Mouse (Mus musculus): ENCODE results near the gene Mbd4.

The Mbd4 gene

DNA sequence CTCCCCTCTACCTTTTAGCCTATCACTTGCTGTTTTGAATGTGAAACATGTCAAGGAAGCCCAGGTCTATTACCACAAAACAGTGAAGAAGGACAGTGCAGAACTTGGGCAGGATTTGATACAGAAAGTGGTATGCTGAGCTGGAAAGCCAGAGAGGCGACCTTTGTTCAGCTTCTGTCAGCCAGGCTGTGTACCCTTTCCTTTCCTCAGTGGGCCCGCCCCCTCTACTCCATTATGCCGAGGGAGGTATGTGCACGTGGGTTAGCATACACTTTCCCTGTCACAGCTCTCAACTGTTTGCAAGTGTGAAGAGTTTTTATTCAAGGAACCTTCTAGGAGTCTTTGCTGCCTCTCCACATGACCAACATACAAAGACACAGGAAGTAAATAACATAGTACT lies 6.1 kb upstream of the Mbd4 start:
- DNase-seq (ENCODE audit: low read depth, low spot score) = no peak

DNA sequence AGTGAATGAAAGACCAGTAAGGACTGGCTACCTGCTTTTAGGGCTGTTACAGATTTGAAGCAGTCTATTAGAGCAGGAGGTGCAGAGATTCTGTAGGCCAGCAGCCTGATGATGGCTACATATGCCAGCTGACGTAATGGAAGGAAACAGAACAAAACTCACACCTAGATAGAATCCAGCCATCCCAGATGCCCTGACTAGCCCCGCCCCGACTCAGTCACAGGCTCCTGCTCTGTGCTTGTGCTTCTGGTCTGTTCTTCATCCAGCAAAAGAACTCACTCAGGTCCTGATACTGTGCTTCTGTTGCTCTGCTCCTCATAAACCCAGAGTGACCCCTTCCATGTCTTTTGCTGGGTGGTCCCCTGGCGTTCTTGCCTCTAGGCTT lies 3.2 kb upstream of the Mbd4 start:
- DNase-seq (ENCODE audit: low read depth, low spot score) = peak; percentile 40

DNA sequence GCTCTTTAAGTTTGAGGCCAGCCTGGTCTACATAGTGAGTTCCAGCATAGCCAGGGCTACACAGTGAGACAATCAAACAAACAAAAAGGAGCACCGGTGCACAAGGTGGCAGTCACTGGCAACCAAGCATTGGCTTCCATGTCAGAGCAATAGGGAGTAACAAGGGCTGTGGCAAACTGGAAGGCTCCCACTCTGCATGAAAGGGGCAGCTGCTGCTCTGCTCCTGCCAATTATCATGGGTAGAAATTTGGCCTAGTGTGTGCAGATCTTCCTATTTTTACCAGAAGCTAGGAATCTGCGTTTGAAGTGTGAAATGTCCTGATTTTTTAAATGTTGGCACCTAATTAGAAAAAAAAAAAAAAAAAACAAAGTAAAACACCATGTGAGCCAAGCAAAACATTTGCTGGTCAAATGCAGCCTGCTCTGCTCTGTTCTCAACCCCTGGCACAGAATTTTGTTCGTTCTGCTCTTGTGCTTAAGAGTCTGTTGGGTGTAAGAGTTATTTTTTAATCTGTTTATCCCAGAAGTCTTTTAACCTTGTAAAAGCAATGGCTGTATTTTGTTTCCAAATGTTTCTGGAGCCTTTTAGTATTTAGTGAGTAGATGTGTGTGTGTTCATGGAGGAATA lies 2.7 kb upstream of the Mbd4 start:
- DNase-seq (ENCODE audit: low read depth, low spot score) = peak; percentile 37

- no peak for DNase-seq (ENCODE audit: low read depth, low spot score)
Measured at GRCm38 (mm10) chr6:115854432-115854831, 1.3 kb upstream of the Mbd4 start.

- DNase-seq (ENCODE audit: low read depth, low spot score) = no peak
Measured at GRCm38 (mm10) chr6:115853985-115854384, 814 bp upstream of the Mbd4 start.

DNA sequence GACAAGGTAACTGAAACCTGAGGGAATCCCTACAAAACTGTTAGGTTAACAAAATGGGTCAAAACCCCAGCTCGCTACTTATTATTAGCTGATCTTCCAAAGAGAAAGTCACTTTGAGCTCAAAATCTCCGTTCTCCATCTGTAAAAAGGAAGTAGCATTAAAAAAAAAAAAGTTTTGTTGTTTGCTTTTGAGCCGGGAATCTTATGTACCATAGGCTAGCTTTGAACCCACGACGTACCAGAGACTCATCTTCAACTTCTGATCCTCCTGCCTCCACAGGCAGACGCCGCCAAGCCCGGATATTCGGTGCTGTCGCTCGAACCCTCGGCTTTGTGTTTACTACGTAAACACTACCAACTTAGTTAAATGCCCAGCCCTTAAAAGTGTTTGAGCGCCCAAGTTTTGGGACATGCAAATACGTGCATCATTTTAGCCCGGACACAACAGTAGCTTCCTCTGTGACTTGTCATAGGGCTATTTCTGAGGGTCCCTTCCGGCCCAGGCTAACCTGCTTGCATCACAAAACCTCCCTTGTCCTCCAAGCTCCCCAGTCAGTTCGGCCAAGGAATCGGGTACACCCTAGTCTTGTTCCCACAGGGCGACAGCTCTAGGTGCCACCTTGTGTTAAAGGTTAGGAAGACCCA lies 603 bp downstream of the Mbd4 start:
- no peak for DNase-seq (ENCODE audit: low read depth, low spot score)

- no peak for DNase-seq (ENCODE audit: low read depth, low spot score)
Measured at GRCm38 (mm10) chr6:115848598-115849304, 4.4 kb downstream of the Mbd4 start.

GRCm38 (mm10) chr6:115846640-115847411 lies 6.3 kb downstream of the Mbd4 start:
- peak; percentile 82 for DNase-seq (ENCODE audit: low read depth, low spot score)

GRCm38 (mm10) chr6:115845006-115845405 lies 8.2 kb downstream of the Mbd4 start:
- no peak for DNase-seq (ENCODE audit: low read depth, low spot score)

DNA sequence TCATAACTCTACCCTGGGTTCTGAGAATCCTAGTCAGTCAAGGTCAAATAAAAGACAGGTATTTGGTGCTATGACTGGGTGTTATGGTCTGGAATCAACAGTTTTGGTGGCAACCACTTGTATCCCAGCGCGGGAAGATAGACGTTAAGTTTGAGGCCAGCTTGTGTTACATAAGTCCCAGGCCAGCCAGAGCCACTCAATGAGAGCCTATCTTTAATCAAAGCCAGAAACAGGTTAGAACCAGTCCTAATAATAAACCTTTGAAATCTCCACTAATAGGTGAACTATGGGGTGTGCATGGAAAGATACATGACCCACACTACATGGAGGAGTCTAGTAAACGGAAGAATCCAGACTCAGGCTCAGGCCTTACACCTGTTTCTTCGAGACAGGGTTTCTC lies 14.4 kb downstream of the Mbd4 start:
- no peak for DNase-seq (ENCODE audit: low read depth, low spot score)

- DNase-seq (ENCODE audit: low read depth, low spot score) = peak; percentile 98
Measured at GRCm38 (mm10) chr6:115838161-115838597, 15.0 kb downstream of the Mbd4 start, which contains the start of gene Efcab12. Efcab12 (minus strand) TSS chr6:115838412.

DNA sequence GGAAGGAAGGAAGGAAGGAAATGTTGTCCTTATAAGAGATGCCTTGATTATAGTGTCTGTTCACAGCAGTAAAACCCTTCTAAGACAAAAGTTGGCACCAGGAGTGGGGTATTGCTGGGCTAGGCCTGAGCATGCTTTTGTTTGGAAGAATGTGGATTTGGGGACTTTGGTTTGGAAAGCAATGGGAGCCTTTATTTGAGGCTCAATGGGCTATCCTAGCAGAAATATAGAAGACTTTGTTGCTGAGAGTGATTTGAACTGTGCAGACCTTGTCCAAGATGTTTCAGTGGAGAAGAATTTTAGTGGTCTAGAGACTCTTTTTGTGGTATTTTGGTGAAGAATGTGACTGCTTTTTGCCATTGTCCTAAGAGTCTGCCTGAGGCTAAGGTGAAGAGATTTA lies 19.3 kb downstream of the Mbd4 start:
- DNase-seq (ENCODE audit: low read depth, low spot score) = no peak

DNA sequence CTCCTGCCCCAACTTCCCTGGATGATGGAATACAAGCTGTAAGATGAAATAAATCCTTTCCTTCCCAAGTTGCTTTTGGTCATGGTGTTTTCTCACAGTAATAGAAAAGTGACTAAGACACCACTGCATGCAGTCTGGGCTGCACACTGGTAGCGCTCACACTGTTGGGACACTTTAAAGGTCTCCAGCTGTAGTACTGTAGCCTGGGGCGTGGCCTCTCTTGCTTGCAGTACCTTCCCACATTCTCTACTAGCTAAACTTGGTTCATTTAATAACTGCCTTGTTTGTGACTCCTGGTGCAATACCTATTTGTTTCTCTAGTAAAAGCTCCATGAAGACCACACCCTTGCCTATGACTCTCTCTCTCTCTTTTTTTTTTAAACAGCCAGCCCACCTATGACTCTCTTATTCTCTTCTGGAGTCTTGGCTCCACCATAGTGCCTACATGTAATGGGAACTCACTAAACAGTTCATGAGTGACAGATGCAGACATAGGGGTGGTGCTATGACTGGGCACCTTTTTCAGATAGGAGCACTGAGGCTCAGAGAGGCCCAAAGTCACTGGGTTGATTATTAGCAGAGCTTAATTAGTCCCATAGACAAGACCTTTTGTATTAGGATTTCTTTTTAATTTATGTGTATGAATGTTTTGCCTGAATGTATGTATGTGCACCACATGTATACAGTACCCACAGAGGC lies 20.9 kb downstream of the Mbd4 start:
- no peak for DNase-seq (ENCODE audit: low read depth, low spot score)

GRCm38 (mm10) chr6:115830779-115831601 lies 22.2 kb downstream of the Mbd4 start:
- DNase-seq (ENCODE audit: low read depth, low spot score) = no peak

GRCm38 (mm10) chr6:115823850-115824464 lies 29.2 kb downstream of the Mbd4 start:
- peak; percentile 76 for DNase-seq (ENCODE audit: low read depth, low spot score)

GRCm38 (mm10) chr6:115821216-115821993 lies 31.8 kb downstream of the Mbd4 start:
- no peak for DNase-seq (ENCODE audit: low read depth, low spot score)

- no peak for DNase-seq (ENCODE audit: low read depth, low spot score)
Measured at GRCm38 (mm10) chr6:115818129-115818528, 35.0 kb downstream of the Mbd4 start.

DNA sequence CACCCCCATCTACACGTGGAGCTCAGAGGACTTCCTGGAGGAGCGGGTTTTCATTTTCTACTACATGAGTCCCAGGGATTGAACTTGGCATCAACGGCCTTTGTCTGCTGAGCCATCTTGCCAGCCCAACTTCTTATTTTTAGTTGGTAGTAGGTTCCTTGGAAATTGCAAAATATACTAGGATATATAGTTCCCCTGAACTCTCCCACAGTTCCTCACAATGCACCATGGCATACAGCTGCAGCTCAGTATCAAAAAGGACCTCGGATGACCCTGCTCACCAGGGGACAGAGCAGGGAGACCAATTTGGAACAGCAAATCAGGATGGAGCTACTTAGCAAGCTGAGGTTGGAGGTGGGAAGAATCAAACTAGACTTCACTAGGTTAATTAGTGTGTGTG lies 38.1 kb downstream of the Mbd4 start:
- no peak for DNase-seq (ENCODE audit: low read depth, low spot score)

GRCm38 (mm10) chr6:115814104-115814503 lies 39.1 kb downstream of the Mbd4 start:
- peak; percentile 68 for DNase-seq (ENCODE audit: low read depth, low spot score)

Measured in brain, adult 2 months (tissue).